Mouse (Mus musculus) heart, embryonic 13.5 days (tissue): ENCODE measurements around the gene Zfp781. TPM values are rescaled to one million over a fixed set of nuclear protein-coding genes. Genes with fewer than 3 reads are reported as not detected.
"Not testable (repeated sequence)": the region's sequence is repeated elsewhere in the genome, so short reads cannot be mapped to it uniquely, and the experiment has no call there.

Source experiments
- ATAC-seq: fragments of 200-750 bp; cut with Nextera tagmentation; 2 replicates; pipeline ENCODE4 v1.8.0; 2017; ENCODE audit warnings: moderate TSS enrichment; ENCODE audit not compliant: insufficient number of reproducible peaks, low FRiP score, low TSS enrichment; ENCODE audit errors: extremely low read depth
- H3K27ac ChIP-seq: fragments of 300-500 bp; sonication (generic); replicated peaks from 2 replicates; pipeline ENCODE4 v1.5.1; 2015; ENCODE audit warnings: moderate library complexity, mild to moderate bottlenecking, inconsistent platforms
- H3K27me3 ChIP-seq: fragments of 300-500 bp; sonication (generic); replicated peaks from 2 replicates; pipeline ENCODE4 v1.6.1; 2015; ENCODE audit warnings: mild to moderate bottlenecking, inconsistent platforms
- H3K36me3 ChIP-seq: fragments of 300-500 bp; sonication (generic); 2 replicates; pipeline ENCODE4 v1.6.1; 2015; ENCODE audit warnings: mild to moderate bottlenecking, inconsistent platforms
- H3K4me1 ChIP-seq: fragments of 300-500 bp; sonication (generic); 2 replicates; pipeline ENCODE4 v1.6.1; 2015; ENCODE audit warnings: inconsistent platforms
- H3K4me2 ChIP-seq: fragments of 300-500 bp; sonication (generic); 2 replicates; pipeline ENCODE4 v1.6.1; 2015; ENCODE audit warnings: inconsistent platforms, mild to moderate bottlenecking, moderate library complexity
- H3K4me3 ChIP-seq: fragments of 300-500 bp; sonication (generic); 2 replicates; pipeline ENCODE4 v1.5.1; 2015; ENCODE audit warnings: moderate library complexity, mild to moderate bottlenecking, inconsistent platforms
- H3K9ac ChIP-seq: fragments of 300-500 bp; sonication (generic); 2 replicates; pipeline ENCODE4 v1.6.1; 2015; ENCODE audit warnings: inconsistent platforms, mild to moderate bottlenecking, moderate library complexity
- H3K9me3 ChIP-seq: fragments of 300-500 bp; sonication (generic); 2 replicates; pipeline ENCODE4 v1.6.1; 2016; ENCODE audit warnings: inconsistent platforms
- WGBS: fragments of 180-500 bp; shearing (Covaris S2); methylation state at CpG from one replicate; pipeline ENCODE4 v1.1.7; 2015; ENCODE audit warnings: mixed read lengths; 5-methylcytosine and 5-hydroxymethylcytosine counted together
- polyA plus RNA-seq: library from polyadenylated mRNA; unstranded; fragments of >200 nt; fragmentation: Nextera tagmentation; extraction: Ambion mirVana; gene quantifications from 2 replicates; pipeline ENCODE4 v1.2.1, GENCODE M21; 2015

The Zfp781 gene
- 2.0 and 2.3 TPM in 2 replicates for polyA plus RNA-seq

DNA sequence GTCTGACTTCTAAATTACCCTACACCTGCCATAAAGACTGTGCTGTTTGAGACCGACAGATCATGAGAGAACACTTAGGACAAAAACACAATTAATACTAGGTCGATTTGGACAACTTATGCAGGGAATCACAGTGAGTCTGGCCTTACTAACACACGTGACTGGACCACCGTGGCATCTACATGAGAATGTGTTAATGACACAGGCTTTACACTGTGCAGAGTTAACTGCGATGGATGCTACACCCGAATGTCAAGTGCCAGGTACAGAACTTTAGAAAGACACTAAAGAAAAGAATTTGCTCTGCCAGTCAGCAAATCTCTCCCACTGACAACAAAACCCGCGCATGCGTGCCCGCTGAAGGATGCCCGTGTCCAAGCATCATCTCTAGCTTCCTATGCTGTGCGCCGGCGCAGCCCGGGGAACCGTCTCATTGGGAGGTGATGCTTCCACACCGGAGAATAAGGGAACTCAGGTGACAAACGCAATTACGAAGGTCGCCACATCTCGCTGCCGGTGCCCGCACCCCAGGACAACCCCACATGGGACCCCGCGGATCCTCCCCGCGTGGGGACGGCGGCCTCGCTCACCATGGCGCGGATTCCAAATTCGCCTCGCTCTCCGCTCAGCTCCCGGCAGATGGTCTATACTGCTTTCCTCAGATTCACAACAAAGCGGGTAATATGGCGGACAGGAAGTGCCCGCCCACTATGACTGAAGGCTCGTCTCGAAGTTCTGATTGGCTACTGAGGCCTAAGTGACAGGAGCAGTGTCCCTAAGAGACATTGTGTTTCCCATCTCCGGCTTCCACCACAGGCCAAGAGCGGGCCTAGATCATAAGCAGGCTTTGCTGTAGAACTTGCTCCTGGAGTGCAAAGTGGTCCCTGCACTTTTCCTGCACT is at the start of gene Zfp781:
Gene Zfp781 (minus strand): TSS at position 639 of the 902 bp plus-strand sequence.
- no CpG with 5 or more reads among the region's 43 CpGs for WGBS
- not testable (repeated sequence) for H3K27ac ChIP-seq, H3K4me2 ChIP-seq, H3K4me3 ChIP-seq, H3K9ac ChIP-seq, H3K36me3 ChIP-seq, H3K27me3 ChIP-seq, H3K9me3 ChIP-seq, H3K4me1 ChIP-seq
- ATAC-seq: peak; percentile 78; the same call in 1 of the 2 replicates

DNA sequence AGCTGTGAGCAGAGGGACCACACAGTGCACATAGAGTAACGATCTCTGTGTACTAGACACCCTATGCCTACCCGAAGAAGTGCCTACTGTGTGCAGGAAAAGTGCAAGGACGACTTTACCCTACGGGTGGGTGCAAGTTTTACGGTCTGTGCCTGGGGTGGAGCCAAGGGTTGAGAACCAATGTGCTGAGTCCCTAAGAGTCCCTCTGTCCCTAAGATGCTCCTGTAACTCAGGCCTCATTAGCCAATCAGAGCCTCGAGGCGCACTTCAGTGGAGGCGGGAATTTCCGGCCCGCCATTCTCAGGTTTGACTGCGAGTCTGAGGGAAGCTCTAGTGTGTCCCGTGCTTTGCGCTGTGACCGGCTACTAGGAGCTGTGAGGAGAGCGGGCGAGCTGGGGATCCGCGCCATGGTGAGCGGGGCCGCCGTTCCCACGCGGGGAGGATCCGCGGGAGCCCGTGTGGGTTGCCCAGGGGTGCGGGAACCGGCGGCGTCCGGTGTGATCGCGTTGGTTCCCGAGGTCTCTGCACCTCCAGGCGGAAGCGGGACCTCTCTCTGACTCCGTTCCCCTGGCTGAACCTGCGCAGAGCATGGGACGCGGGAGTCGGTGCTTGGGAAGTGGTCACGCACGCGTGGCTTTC is 48.2 kb upstream of the Zfp781 start:
- not testable (repeated sequence) for H3K4me1 ChIP-seq, H3K9me3 ChIP-seq, H3K27me3 ChIP-seq, H3K4me2 ChIP-seq, H3K27ac ChIP-seq, H3K36me3 ChIP-seq, H3K9ac ChIP-seq, H3K4me3 ChIP-seq, ATAC-seq
- WGBS: no CpG with 5 or more reads among the region's 44 CpGs

DNA sequence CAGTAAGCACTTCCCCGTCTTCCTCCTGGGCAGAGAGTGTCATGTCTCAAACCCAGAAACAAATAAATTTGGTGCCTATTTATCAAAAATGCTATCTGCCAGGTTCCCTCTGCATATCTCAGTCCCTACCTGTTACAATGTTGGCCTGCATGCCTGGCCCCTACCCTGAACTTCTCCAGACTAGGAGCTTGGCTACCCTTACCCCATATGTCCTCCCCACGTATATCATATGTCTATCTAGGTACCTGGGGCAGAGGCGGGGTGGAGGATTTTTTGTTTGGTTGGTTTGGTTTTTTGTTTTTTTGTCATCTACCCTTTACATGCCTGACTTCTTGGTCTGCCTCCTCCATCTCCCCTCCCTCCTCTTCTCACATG is 451 bp upstream of the Zfp781 start:
- not testable (repeated sequence) for H3K36me3 ChIP-seq, H3K27me3 ChIP-seq, H3K4me3 ChIP-seq, H3K9ac ChIP-seq, H3K27ac ChIP-seq, H3K4me2 ChIP-seq, H3K9me3 ChIP-seq, ATAC-seq, H3K4me1 ChIP-seq
- no CpG with 5 or more reads among the region's 3 CpGs for WGBS

DNA sequence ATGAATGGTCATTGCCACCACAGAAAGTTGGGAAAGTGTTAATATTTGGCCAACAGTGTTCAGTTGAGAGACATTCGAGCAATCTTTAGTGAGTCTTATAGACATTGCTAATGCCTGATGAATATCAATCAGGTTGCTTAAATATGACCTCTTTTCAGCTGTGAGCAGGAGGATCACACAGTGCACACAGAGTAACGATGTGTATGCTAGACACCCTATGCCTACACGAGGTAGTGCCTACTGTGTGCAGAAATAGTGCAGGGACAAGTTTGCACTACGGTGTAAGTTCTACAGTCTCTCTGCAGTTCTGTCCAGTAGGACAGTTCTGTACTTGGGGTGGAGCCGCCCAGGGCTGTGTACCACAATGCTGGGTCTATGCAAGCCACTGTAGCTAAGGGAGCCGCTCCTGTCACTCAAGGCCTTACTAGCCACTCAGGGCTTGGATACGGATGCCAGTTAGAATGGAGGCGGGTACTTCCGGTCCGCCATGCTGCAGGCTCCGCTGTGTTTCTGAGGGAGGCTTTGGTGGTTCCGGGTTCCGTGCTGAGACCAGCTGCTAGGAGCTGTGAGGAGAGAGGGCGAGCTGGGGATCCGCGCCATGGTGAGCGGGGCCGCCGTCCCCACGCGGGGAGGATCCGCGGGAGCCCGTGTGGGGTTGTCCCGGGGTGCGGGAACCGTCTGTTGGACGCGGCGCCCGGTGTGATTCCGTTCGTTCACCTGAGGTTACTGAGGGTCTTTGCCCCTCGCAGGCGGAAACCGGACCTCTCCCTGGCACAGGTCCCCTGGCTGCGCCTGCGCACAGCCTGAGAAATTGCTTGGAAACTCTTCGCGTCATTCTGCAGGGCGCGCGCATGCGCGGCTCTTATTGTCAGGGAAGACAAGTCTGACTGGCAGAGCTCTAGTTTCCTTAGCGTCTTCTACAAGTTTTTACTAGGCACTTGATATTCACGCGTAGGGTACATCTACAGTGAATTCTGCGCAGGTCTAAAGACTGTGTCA is 66.6 kb downstream of the Zfp781 start, which contains the start of gene Gm32687:
Gene Gm32687 (plus strand): TSS at position 526 of the 999 bp plus-strand sequence.
- H3K4me3 ChIP-seq, H3K4me2 ChIP-seq, H3K9me3 ChIP-seq, H3K9ac ChIP-seq, H3K36me3 ChIP-seq, H3K27me3 ChIP-seq, H3K27ac ChIP-seq, H3K4me1 ChIP-seq: not testable (repeated sequence)
- 31% methylated on average over 5 of the region's 49 CpGs for WGBS
- ATAC-seq: peak; percentile 97

Other genes with a start within 250 kb of the Zfp781 start
- 8.3 and 8.9 TPM in 2 replicates for gene Zfp433, start 225.7 kb downstream of the Zfp781 start, polyA plus RNA-seq
- gene Gm3055, start 159.3 kb downstream of the Zfp781 start, polyA plus RNA-seq: 4.0 and 4.5 TPM in 2 replicates
- gene Gm4767, start 118.3 kb downstream of the Zfp781 start, polyA plus RNA-seq: 2.2 TPM in 2 replicates
- gene Gm32687, start 66.5 kb downstream of the Zfp781 start, polyA plus RNA-seq: 4.1 and 4.9 TPM in 2 replicates
- 10.8 and 11.1 TPM in 2 replicates for gene Zfp873, start 117.6 kb upstream of the Zfp781 start, polyA plus RNA-seq
- gene BC024063, start 152.9 kb upstream of the Zfp781 start, polyA plus RNA-seq: 2.4 and 3.4 TPM in 2 replicates
- 3.4 and 4.4 TPM in 2 replicates for gene AU041133, start 197.5 kb upstream of the Zfp781 start, polyA plus RNA-seq